Mouse (Mus musculus) 416B (cell line): ENCODE results near the gene Fkbp8.

Source experiments
- DNase-seq: peaks from one replicate; pipeline ENCODE4 v3.0.0; 2011; ENCODE audit warnings: low read depth

The Fkbp8 gene

DNA sequence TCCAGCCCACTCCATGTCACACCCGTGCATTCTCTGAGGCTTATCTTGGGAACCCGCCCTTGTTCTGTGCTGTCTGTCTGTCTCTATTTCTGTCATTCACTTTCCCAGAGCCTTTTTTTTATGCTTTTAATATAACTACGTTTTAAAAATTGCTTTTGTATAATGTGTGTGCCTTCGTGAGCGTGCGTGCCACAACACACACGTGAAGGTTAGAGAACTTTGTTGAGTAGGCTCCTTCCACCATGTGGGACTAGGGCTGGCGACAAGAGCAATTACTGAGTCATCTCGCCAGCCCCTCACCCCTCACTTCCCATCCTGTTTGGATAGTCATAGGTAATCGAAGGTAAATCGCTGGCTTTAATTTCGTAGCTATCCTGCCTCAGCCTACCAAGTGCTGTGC is 25.0 kb upstream of the Fkbp8 start:
- no peak for DNase-seq

DNA sequence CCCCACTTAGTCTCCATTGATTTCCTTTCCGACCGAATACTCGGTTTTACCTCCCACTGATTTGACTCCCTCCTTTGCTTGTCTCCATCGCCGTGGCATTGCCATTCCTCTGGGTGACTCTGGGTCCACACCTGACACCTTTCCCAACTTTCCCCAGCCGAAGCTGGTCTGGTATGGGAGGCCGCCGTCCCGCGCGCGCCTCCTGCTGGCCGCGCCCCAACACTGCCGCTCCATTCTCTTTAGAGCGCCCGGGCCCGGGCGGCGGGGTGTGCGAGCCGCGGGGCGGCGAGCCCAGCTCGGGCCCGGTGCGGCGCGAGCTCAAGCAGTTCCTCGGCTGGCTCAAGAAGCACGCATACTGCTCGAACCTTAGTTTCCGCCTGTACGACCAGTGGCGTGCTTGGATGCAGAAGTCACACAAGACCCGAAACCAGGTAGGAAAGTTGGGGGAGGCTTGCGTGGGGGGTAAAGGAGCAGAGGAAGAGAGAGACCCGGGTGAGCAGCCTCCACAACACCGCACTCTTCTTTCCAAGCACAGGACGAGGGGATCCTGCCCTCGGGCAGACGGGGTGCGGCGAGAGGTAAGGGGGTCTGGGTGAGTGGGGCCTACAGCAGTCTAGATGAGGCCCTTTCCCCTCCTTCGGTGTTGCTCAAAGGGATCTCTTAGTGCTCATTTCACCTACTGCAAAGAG is 24.3 kb upstream of the Fkbp8 start:
- DNase-seq = no peak

DNA sequence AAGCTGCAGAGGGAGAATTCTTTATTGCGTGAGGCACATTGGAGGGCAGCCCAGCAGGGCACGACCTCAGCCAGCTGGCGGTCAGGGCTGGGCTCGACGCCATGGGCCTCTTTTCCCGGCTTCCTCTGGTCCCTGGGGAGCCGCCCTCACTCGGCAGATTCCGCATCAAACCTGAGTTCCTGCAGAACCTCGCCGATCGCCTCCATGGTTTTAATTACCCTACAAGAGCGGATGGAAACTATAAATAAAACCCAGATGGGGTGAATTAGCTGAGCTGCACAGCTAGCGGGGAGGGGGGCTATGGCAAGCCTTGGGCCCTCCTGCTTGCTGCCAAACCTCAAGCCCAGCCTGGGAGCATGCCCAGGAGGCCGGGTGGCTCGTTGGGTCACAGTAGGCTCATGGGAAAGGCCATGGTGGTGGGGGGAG is 23.2 kb upstream of the Fkbp8 start:
- DNase-seq = no peak

DNA sequence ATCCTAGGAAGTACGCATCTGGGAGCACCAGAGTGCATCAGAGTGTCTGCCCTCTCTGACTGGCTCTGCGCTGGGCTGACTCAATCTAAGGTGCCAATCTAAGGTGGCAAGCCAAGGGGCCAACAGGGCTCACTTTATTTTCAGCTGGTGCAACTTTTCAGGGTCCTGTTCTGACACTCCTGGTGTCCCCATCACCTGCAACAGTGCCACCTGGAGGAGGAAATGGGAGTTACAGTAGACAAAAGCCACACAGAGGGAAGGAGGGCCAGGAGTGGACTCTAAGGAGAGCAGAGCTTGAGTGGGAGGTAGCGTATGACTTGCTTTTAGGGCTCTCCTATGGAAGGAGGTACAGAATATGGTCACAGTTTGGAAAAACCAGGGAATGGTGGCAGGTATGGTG is 22.7 kb upstream of the Fkbp8 start:
- DNase-seq = peak; percentile 71

- DNase-seq = no peak
Measured at GRCm38 (mm10) chr8:70505698-70506327, 21.7 kb upstream of the Fkbp8 start.

DNA sequence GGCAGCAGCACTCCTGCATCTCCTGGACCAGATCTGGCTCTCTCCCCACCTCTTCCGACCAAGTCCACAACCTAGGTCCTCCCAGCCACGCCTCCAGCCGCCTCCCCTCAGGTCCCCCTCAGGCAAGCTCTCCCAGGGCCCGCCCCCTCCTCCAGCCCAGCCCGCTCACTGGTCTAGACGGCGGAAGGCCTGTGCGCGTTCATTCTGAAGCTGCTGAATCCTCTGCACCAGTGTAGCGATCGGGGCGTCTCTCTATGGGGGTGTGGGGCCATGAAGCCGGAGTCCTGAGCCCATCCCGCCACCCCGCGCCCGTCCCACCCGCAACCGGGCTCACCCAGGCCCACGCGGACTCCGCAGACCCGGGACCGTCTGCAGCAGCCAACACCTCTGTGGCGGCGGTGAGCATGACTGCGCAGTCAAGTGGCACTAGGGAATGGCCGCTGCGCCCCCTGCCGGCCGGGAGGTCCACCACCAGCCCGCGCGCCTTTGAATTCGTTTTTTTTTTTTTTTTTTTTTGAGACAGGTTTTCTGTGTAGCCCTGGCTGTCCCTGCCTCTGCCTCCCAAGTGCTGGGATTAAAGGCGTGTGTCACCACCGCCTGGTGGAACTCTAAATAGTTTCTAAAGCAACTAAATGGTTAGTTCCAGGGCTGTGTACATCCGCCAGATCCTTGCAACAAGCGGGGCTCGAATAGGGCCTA is 21.0 kb upstream of the Fkbp8 start, which contains the start of gene Rex1bd:
Rex1bd (minus strand) TSS at position 425 of the 699 bp plus-strand sequence.
- peak; percentile 98 for DNase-seq

DNA sequence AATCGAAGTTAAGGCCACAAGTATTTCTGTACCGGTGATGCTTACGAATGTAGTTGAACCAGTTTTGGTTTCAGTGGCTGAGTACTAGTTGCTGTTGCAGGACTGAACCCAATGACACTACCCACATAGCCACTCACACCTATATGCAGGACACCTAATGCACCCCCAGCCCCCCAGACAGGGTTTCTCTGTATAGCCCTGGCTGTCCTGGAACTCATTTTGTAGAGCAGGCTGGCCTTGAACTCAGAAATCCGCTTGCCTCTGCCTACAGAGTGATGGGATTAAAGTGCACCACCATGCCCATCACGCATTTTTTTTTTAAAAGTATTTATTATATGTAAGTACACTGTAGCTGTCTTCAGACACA is 20.5 kb upstream of the Fkbp8 start:
- DNase-seq = no peak

- DNase-seq = no peak
Measured at GRCm38 (mm10) chr8:70509281-70509952, 18.1 kb upstream of the Fkbp8 start.

DNA sequence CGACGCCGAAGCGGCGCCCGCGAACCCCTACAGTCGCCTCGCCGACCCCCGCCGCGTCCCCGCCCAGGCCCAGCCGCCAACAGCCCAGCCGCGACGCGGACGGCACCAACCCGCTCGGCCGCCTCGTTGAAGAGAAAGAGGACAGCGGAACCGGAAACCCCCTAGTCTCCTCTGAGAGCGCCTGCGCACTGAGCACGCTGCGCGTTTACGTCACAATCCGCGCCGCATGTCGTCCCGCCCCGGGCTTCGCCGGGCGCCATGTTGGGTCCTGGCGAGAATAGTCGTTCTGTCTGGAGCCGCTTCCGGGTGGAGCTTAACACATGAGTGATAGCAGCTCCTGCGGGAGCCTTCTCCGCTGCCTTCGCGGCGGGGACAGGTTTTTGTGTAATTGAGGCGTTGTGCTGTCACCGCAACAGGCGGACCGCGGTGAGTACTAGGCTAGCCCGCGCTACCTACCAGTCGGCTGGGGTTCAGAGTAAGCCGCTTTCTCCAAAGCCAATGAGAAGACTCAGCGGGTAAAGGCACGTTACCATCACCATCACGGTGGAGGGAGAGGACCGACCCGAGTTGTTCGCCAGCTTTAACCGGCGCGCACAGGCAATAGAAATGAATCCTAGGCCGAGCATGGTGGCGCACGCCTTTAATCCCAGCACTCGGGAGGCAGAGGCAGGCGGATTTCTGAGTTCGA is 17.2 kb upstream of the Fkbp8 start, which contains the start of gene Uba52:
Uba52 (minus strand) TSS at position 574 of the 688 bp plus-strand sequence.
- DNase-seq = peak; percentile 95

DNA sequence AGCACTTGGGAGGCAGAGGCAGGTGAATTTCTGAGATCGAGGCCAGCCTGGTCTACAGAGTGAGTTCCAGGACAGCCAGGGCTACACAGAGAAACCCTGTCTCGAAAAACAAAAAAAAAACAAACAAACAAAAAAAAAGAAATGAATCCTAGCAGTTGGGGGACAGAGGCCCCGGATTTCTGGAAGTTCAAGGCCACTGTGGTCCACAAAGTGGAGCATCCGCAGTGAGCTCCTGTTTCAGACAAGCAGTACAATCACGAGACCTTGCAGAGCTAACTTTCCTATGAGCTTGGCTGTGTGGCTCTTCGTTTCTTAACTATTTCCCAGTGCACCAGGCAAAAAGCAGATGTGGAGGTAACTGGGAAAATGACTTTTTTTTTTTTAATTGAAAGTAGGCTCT is 16.4 kb upstream of the Fkbp8 start:
- DNase-seq = peak; percentile 54

GRCm38 (mm10) chr8:70511770-70512169 is 15.8 kb upstream of the Fkbp8 start:
- DNase-seq = no peak

DNA sequence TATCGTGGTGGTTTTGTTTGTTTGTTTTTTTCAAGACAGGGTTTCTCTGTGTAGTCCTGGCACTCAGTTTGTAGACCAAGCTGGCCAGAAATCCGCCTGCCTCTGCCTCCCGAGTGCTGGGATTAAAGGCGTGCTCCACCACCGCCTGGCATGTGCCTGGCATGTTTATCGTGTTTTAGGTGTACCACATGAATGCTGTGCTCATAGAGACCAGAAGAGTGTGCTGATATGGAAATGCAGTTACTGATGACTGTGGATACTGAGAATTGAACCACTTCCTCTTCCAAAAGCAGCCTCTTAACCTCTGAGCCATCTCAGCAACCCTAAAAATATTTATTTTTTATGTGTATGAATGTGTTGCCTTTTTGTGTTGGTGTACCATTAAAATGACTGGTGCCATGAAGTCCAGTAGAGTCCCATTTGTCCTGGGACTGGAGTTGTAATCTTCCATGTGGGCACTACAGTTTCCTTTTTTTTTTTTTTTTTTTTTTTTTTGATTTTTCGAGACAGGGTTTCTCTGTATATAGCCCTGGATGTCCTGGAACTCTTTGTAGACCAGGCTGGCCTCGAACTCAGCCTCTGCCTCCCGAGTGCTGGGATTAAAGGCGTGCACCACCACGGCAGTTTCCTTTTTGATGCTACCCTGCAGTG is 15.1 kb upstream of the Fkbp8 start:
- DNase-seq = peak; percentile 50

- peak; percentile 75 for DNase-seq
Measured at GRCm38 (mm10) chr8:70513441-70513840, 14.1 kb upstream of the Fkbp8 start.

DNA sequence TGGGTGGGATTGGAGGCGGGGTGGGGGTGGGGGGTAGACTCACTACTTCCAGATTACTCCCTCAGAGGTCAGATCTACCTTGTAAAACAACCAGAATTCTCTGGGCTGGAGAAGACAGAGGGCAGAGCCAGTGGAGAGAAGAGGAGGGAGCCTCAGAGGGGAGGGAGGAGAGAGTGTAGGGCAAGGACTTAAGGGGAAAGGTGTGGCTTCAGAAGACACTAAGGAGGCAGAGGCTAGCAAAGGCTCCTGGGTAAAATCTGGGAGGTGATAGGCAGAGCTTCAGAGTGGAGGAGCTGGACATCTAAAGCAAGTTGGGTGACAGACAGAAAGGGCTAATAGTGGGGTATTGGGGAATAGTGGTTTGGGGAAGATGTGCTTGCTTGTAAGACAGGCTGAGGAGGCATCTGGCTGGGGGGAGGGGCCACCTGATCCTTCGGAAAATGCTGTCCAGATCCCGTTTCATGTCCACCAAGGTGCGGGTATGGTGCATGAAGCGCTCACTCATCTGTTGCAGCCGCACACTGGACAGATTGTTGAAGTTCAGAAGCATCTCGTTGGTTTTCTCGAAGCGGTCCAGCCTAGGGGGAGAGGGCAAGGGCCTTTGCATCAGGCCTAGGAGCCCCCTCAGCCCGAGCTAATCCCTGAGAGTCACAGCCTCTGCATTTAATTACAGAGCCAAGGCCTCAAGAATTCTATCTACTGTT is 9.4 kb upstream of the Fkbp8 start:
- no peak for DNase-seq

- no peak for DNase-seq
Measured at GRCm38 (mm10) chr8:70519043-70519442, 8.5 kb upstream of the Fkbp8 start.

- DNase-seq = no peak
Measured at GRCm38 (mm10) chr8:70519606-70520005, 7.9 kb upstream of the Fkbp8 start.

GRCm38 (mm10) chr8:70522592-70523403 is 4.7 kb upstream of the Fkbp8 start:
- DNase-seq = peak; percentile 98

- DNase-seq = no peak
Measured at GRCm38 (mm10) chr8:70527111-70527511, 413 bp upstream of the Fkbp8 start.

- DNase-seq = no peak
Measured at GRCm38 (mm10) chr8:70528182-70528797, 766 bp downstream of the Fkbp8 start.
